Mouse (Mus musculus) lung, embryonic 15.5 days (tissue): ENCODE results near the gene Anxa5. TPM values are rescaled to one million over a fixed set of nuclear protein-coding genes. Genes with fewer than 3 reads are reported as not detected.
A peak's percentile ranks its signal among the peaks of the same experiment; 100 is the strongest.

ENCODE experiments used
- ATAC-seq: fragments of 200-750 bp; cut with Nextera tagmentation; 2 replicates; pipeline ENCODE4 v1.8.0; 2017; ENCODE audit warnings: moderate number of reproducible peaks, borderline replicate concordance; ENCODE audit not compliant: low FRiP score, low TSS enrichment; ENCODE audit errors: extremely low read depth
- H3K27ac ChIP-seq: fragments of 300-500 bp; sonication (generic); 2 replicates; pipeline ENCODE4 v1.5.1; 2015; ENCODE audit warnings: moderate library complexity, mild to moderate bottlenecking, inconsistent platforms
- H3K27me3 ChIP-seq: fragments of 300-500 bp; sonication (generic); 2 replicates; pipeline ENCODE4 v1.6.1; 2015; ENCODE audit warnings: inconsistent platforms
- H3K36me3 ChIP-seq: fragments of 300-500 bp; sonication (generic); 2 replicates; pipeline ENCODE4 v1.6.1; 2015; ENCODE audit warnings: inconsistent platforms
- H3K4me1 ChIP-seq: fragments of 300-500 bp; sonication (generic); 2 replicates; pipeline ENCODE4 v1.6.1; 2015; ENCODE audit warnings: inconsistent platforms
- H3K4me2 ChIP-seq: fragments of 300-500 bp; sonication (generic); 2 replicates; pipeline ENCODE4 v1.6.1; 2015; ENCODE audit warnings: inconsistent platforms, mild to moderate bottlenecking, moderate library complexity
- H3K4me3 ChIP-seq: fragments of 300-500 bp; sonication (generic); 2 replicates; pipeline ENCODE4 v1.5.1; 2015; ENCODE audit warnings: mild to moderate bottlenecking, inconsistent platforms
- H3K9ac ChIP-seq: fragments of 300-500 bp; sonication (generic); 2 replicates; pipeline ENCODE4 v1.6.1; 2015; ENCODE audit warnings: inconsistent platforms
- H3K9me3 ChIP-seq: fragments of 300-500 bp; sonication (generic); 2 replicates; pipeline ENCODE4 v1.6.1; 2016; ENCODE audit warnings: inconsistent platforms
- WGBS: fragments of 180-500 bp; shearing (Covaris S2); methylation state at CpG from one replicate; pipeline ENCODE4 v1.1.7; 2015; 5-methylcytosine and 5-hydroxymethylcytosine counted together
- polyA plus RNA-seq: library from polyadenylated mRNA; unstranded; fragments of >200 nt; fragmentation: Nextera tagmentation; extraction: Ambion mirVana; gene quantifications from 2 replicates; pipeline ENCODE4 v1.2.1, GENCODE M21; 2015

Anxa5 gene
- polyA plus RNA-seq, 1 experiment from 2014 or later = 480 TPM

GRCm38 (mm10) chr3:36486176-36486575 lies 10.5 kb upstream of the Anxa5 start:
- Histone ChIP-seq H3K4me3 (no peak overlapping the region), H3K9ac (no peak overlapping the region), H3K4me2 (no peak overlapping the region), H3K27ac (no peak overlapping the region), H3K9me3 (no peaks in the 10 kb centered on the region), H3K27me3 (no peaks in the 10 kb centered on the region), H3K36me3 (no peaks in the 10 kb centered on the region), H3K4me1 (peaks cover 18% of the 10 kb centered on the region)
- ATAC-seq = no peak
- WGBS = 39% methylated on average over 6 of the region's 6 CpGs

- Histone ChIP-seq H3K4me3 (no peak overlapping the region), H3K36me3 (no peaks in the 10 kb centered on the region), H3K9me3 (no peaks in the 10 kb centered on the region), H3K4me2 (no peak overlapping the region), H3K9ac (no peak overlapping the region), H3K27ac (no peak overlapping the region), H3K4me1 (peaks cover 18% of the 10 kb centered on the region), H3K27me3 (no peaks in the 10 kb centered on the region)
- ATAC-seq = no peak
- 89% methylated on average over 4 of the region's 4 CpGs for WGBS
Observed at GRCm38 (mm10) chr3:36484292-36484691, 8.6 kb upstream of the Anxa5 start.

- 7% methylated on average over 9 of the region's 9 CpGs for WGBS
- H3K4me2 ChIP-seq = peak overlapping the region; percentile 39
- H3K9ac ChIP-seq = no peak overlapping the region
- peaks cover 18% of the 10 kb centered on the region for H3K4me1 ChIP-seq
- H3K36me3 ChIP-seq = no peaks in the 10 kb centered on the region
- H3K27me3 ChIP-seq = no peaks in the 10 kb centered on the region
- H3K27ac ChIP-seq = peak overlapping the region; percentile 38; the same call in 1 of the 2 replicates
- peak; percentile 45; the same call in 1 of the 2 replicates for ATAC-seq
- H3K9me3 ChIP-seq = no peaks in the 10 kb centered on the region
- no peak overlapping the region for H3K4me3 ChIP-seq
Observed at GRCm38 (mm10) chr3:36482940-36483339, 7.2 kb upstream of the Anxa5 start.

GRCm38 (mm10) chr3:36481776-36482193 lies 6.1 kb upstream of the Anxa5 start:
- Histone ChIP-seq H3K27me3 (no peaks in the 10 kb centered on the region), H3K9ac (no peak overlapping the region), H3K36me3 (no peaks in the 10 kb centered on the region), H3K4me3 (no peak overlapping the region), H3K9me3 (no peaks in the 10 kb centered on the region), H3K4me2 (peak overlapping the region; percentile 26; the same call in 1 of the 2 replicates), H3K27ac (peak overlapping the region; percentile 89), H3K4me1 (peaks cover 23% of the 10 kb centered on the region)
- ATAC-seq = peak; percentile 81
- 10% methylated on average over 11 of the region's 11 CpGs for WGBS

- H3K4me3 ChIP-seq = no peak overlapping the region
- no peaks in the 10 kb centered on the region for H3K27me3 ChIP-seq
- H3K4me2 ChIP-seq = no peak overlapping the region
- no peaks in the 10 kb centered on the region for H3K9me3 ChIP-seq
- no peak overlapping the region for H3K27ac ChIP-seq
- peaks cover 24% of the 10 kb centered on the region for H3K4me1 ChIP-seq
- H3K9ac ChIP-seq = no peak overlapping the region
- H3K36me3 ChIP-seq = no peaks in the 10 kb centered on the region
- no peak for ATAC-seq
- 58% methylated on average over 2 of the region's 2 CpGs for WGBS
Observed at GRCm38 (mm10) chr3:36480486-36480885, 4.8 kb upstream of the Anxa5 start.

GRCm38 (mm10) chr3:36478776-36479175 lies 3.1 kb upstream of the Anxa5 start:
- 83% methylated on average over 8 of the region's 8 CpGs for WGBS
- peaks cover 28% of the 10 kb centered on the region for H3K4me1 ChIP-seq
- no peak for ATAC-seq

GRCm38 (mm10) chr3:36476261-36477155 lies 814 bp upstream of the Anxa5 start:
- ATAC-seq = no peak
- Histone ChIP-seq H3K27me3 (no peaks in the 10 kb centered on the region), H3K4me1 (peaks cover 19% of the 10 kb centered on the region), H3K9ac (peak overlapping the region; percentile 67), H3K4me2 (peak overlapping the region; percentile 79), H3K36me3 (no peaks in the 10 kb centered on the region), H3K4me3 (peak overlapping the region; percentile 82), H3K9me3 (no peaks in the 10 kb centered on the region), H3K27ac (peak overlapping the region; percentile 87)
- WGBS = 19% methylated on average over 20 of the region's 20 CpGs

More at GRCm38 (mm10) chr3:36478776-36479175, 3.1 kb upstream of the Anxa5 start:
- Histone ChIP-seq H3K4me2 (no peak overlapping the region), H3K27me3 (no peaks in the 10 kb centered on the region), H3K27ac (no peak overlapping the region), H3K9ac (no peak overlapping the region), H3K4me3 (no peak overlapping the region), H3K9me3 (no peaks in the 10 kb centered on the region), H3K36me3 (no peaks in the 10 kb centered on the region)

GRCm38 (mm10) chr3:36474938-36475483 lies 683 bp downstream of the Anxa5 start:
- peak overlapping the region; percentile 79 for H3K4me2 ChIP-seq
- H3K27me3 ChIP-seq = no peaks in the 10 kb centered on the region
- H3K9me3 ChIP-seq = no peaks in the 10 kb centered on the region
- no peaks in the 10 kb centered on the region for H3K36me3 ChIP-seq
- 0% methylated on average over 24 of the region's 24 CpGs for WGBS
- no peak; the same call in 1 of the 2 replicates for ATAC-seq
- H3K4me3 ChIP-seq = peak overlapping the region; percentile 82
- H3K9ac ChIP-seq = peak overlapping the region; percentile 84
- H3K4me1 ChIP-seq = peaks cover 18% of the 10 kb centered on the region
- peak overlapping the region; percentile 90 for H3K27ac ChIP-seq

GRCm38 (mm10) chr3:36474421-36474820 lies 1.3 kb downstream of the Anxa5 start:
- Histone ChIP-seq H3K9ac (peak overlapping the region; percentile 84), H3K4me2 (peak overlapping the region; percentile 79), H3K9me3 (no peaks in the 10 kb centered on the region), H3K27me3 (no peaks in the 10 kb centered on the region), H3K4me3 (peak overlapping the region; percentile 82), H3K4me1 (peaks cover 20% of the 10 kb centered on the region), H3K36me3 (no peaks in the 10 kb centered on the region), H3K27ac (peak overlapping the region; percentile 90)
- 75% methylated on average over 5 of the region's 5 CpGs for WGBS
- no peak for ATAC-seq

GRCm38 (mm10) chr3:36473222-36473621 lies 2.5 kb downstream of the Anxa5 start:
- ATAC-seq = no peak
- Histone ChIP-seq H3K27me3 (no peaks in the 10 kb centered on the region), H3K9ac (no peak overlapping the region), H3K4me3 (no peak overlapping the region), H3K9me3 (no peaks in the 10 kb centered on the region), H3K36me3 (no peaks in the 10 kb centered on the region), H3K27ac (no peak overlapping the region), H3K4me1 (peaks cover 21% of the 10 kb centered on the region), H3K4me2 (0 out of 2 replicates have a peak overlapping the region, but pooled peaks have one; percentile 1)
- WGBS = 91% methylated on average over 5 of the region's 5 CpGs

- WGBS = 51% methylated on average over 4 of the region's 4 CpGs
- no peak overlapping the region for H3K4me2 ChIP-seq
- no peak for ATAC-seq
Observed at GRCm38 (mm10) chr3:36471856-36472255, 3.8 kb downstream of the Anxa5 start.

GRCm38 (mm10) chr3:36468871-36469270 lies 6.8 kb downstream of the Anxa5 start:
- H3K4me3 ChIP-seq = no peak overlapping the region
- no peaks in the 10 kb centered on the region for H3K27me3 ChIP-seq
- peaks cover 11% of the 10 kb centered on the region; the same call in 1 of the 2 replicates for H3K4me1 ChIP-seq
- H3K27ac ChIP-seq = no peak overlapping the region
- WGBS = 58% methylated on average over 2 of the region's 2 CpGs
- H3K4me2 ChIP-seq = no peak overlapping the region
- no peak for ATAC-seq
- H3K9ac ChIP-seq = no peak overlapping the region
- H3K9me3 ChIP-seq = no peaks in the 10 kb centered on the region
- H3K36me3 ChIP-seq = peaks cover under 1% of the 10 kb centered on the region; the same call in 1 of the 2 replicates

More at GRCm38 (mm10) chr3:36471856-36472255, 3.8 kb downstream of the Anxa5 start:
- no peaks in the 10 kb centered on the region for H3K36me3 ChIP-seq
- peaks cover 17% of the 10 kb centered on the region for H3K4me1 ChIP-seq
- H3K27ac ChIP-seq = no peak overlapping the region
- no peaks in the 10 kb centered on the region for H3K27me3 ChIP-seq
- H3K4me3 ChIP-seq = no peak overlapping the region
- no peak overlapping the region for H3K9ac ChIP-seq
- no peaks in the 10 kb centered on the region for H3K9me3 ChIP-seq
